Mouse (Mus musculus) E14TG2a.4 (cell line): ENCODE results near the gene Cops7a.

Experiments
- CTCF ChIP-seq: conservative IDR thresholded peaks from 2 replicates; pipeline ENCODE4 v1.5.1; 2014; ENCODE audit warnings: low read length
- NANOG ChIP-seq: IDR thresholded peaks from 2 replicates; pipeline ENCODE4 v1.6.1; 2014; ENCODE audit warnings: borderline replicate concordance, low read length, mixed read lengths
- POU5F1 ChIP-seq: IDR thresholded peaks from 2 replicates; pipeline ENCODE4 v1.6.1; 2014; ENCODE audit warnings: low read length, borderline replicate concordance

- TF ChIP-seq CTCF (no peak), POU5F1 (no peak), NANOG (no peak)
These were observed 33.8 kb upstream of the Cops7a start for GRCm38 (mm10) chr6:124999091-124999490.
